Mouse (Mus musculus) cerebellum, postnatal 4 days (tissue): ENCODE results near the gene Fam83g.

Source experiments
- DNase-seq, 2 experiments: peaks; one replicate each; pipeline ENCODE4 v3.0.0; 2022; ENCODE audit warnings: low spot score in 2 of 2, mixed read lengths in 1 of 2

Gene Fam83g

GRCm38 (mm10) chr11:61652216-61652615 lies 31.7 kb upstream of the Fam83g start:
- no peak for DNase-seq

GRCm38 (mm10) chr11:61652686-61653447 lies 31.0 kb upstream of the Fam83g start, which contains the start of gene Grap:
TSS of gene Grap (plus strand) at chr11:61653265.
- DNase-seq = no peak

DNA sequence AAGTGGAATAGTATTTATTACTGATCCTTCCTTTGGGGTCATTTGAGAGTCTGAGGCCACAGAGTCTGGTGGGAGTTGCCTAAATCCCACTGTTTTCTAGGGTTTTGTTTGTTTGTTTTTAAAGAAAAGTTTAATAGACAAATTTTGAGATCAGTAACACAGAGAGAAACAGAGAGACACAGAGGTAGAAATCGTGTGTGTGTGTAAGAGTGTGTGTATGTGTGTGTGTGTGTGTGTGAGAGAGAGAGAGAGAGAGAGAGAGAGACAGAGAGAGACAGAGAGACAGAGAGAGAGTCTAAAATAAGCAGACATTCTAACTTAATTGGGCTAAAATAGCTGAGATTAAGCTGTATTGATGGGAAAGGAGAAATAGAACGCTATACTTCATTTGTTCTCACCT lies 30.3 kb upstream of the Fam83g start:
- DNase-seq = no peak

DNA sequence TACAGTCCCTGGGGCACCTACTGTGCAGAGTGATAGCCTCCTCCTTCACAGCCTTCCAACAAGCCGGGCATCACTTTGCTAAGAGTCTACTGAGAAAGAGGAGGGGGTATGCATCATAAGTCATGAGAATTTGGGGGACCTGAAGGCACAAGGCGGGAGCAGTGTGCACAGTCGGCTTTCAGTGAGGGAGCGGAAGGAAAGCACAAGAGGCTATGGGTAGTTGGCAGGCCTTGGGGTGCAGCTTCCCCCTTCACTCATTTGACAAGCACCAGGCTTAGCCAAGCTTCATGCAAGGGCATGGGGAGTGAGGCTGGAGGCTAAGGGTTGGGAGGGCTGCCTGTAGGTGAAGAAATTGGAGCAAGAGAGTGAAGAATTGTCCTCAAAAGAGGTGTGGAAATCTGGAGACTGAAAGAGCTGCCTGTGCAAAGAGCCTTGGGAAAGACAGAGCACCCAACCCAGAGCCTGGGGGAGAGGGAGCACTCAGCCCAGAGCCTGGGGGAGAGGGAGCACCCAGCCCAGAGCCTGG lies 29.0 kb upstream of the Fam83g start:
- DNase-seq = no peak

GRCm38 (mm10) chr11:61655649-61656048 lies 28.2 kb upstream of the Fam83g start:
- DNase-seq = no peak

DNA sequence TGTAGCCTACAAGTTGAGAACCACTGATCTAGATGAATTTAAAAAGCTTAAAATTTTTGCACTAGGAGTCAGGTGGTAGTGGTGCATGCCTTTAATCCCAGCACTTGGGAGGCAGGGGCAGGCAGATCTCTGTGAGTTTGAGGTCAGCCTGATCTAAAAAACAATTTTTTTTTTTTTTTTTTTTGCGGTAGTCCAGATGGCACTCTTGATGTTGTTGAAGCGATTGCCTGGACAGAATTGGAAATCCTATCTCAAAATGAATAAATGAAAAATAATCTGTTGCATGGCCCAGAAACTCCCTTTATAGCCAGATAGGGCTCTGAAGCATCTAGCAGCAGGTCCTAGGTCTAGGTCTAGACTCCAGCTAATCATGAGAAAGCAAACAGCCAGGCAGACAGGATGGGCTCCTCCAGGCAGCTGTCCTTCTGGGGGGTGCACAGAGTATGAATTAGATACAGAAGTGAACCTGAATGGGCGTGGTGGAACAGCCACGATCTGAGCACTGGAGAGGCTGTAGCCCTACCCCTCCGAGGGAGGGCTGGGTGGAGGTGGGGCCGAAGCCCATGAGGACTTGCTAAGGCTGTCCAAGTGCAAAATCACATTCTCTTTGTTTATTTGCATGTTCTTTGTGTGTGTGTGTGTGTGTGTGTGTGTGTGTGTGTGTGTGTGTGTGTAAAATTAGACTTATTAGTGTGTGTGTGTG lies 27.6 kb upstream of the Fam83g start:
- no peak for DNase-seq

GRCm38 (mm10) chr11:61657432-61657831 lies 26.5 kb upstream of the Fam83g start:
- no peak for DNase-seq

GRCm38 (mm10) chr11:61658360-61658922 lies 25.4 kb upstream of the Fam83g start:
- DNase-seq = no peak

GRCm38 (mm10) chr11:61659011-61659858 lies 24.7 kb upstream of the Fam83g start:
- DNase-seq = no peak

DNA sequence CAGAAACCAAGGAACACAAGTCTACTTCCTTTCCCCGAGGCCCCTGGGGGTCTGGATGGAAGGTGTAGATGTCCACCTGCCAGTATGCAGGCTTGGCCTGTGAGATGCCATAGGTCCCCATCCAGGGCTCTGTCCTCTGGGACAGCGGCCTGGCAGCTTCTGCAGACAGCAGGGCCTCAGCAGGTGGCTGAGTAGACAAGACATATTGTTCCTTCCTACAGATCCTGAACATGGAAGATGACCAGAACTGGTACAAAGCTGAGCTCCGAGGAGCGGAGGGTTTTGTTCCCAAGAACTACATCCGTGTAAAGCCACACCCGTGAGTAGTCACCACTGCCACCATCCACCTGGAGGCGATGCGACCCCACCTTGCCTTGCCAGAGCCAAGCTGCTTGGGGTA lies 23.9 kb upstream of the Fam83g start:
- DNase-seq = no peak

GRCm38 (mm10) chr11:61660806-61661392 lies 23.0 kb upstream of the Fam83g start:
- no peak for DNase-seq

- DNase-seq = no peak
Observed at GRCm38 (mm10) chr11:61662189-61662588, 21.7 kb upstream of the Fam83g start.

DNA sequence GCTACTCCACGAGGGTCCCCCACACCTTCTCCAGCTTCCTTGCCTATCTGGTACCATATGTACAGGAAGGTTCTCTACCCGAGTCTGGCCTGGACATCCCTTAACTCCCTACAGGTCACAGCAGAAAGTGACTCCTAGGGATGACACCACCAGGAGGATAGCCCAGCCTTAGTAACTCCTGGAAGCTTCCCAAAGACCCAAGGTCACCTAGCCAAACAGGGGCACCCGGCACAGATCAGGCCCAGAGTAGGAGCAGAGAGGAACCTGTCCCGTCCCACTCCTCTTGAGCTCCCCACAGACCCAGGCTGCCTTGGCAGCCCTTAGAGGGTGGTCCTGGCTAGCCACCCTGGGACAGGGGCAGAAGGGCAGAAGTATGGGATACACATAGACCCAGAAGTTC lies 18.5 kb upstream of the Fam83g start:
- DNase-seq = no peak

DNA sequence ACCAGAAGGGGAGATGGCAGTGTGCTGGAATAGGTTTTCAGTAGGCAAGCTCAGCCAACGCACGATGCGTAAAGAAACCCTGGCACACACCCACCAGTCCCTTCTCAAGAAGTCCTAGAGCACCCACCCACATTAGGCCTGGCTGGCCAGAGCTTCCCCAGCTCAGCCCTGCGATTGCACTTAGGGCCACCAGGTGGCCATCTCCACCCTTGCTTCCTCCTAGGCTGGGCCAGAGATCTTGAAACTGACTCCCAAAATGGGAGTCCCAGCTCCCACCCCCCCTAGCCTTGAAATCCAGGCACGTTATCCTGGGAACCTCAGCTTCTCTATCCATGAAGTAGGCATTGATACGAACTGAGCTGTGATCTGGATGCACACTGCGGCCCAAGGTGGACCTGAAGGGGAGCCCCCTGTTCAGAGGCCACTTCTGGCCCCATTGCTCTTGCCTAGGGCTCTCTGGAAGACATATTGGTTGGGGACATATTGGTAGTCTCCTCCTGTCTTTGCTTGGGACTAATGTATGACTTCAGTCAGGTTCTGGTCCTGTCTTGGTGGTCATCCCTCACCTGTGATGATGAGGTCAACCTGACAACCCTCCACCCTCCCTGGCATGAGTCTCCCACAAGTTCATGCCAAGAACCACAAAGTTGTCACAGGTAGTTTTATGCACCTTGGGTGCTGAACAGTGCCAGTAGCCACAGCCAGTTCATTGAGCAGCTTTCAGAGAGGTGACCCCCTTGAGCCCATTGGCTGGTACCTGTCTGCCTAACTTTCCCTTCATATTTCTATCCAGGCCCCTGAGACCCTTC lies 17.7 kb upstream of the Fam83g start:
- DNase-seq = peak in 1 of 2 experiments; percentile 62

DNA sequence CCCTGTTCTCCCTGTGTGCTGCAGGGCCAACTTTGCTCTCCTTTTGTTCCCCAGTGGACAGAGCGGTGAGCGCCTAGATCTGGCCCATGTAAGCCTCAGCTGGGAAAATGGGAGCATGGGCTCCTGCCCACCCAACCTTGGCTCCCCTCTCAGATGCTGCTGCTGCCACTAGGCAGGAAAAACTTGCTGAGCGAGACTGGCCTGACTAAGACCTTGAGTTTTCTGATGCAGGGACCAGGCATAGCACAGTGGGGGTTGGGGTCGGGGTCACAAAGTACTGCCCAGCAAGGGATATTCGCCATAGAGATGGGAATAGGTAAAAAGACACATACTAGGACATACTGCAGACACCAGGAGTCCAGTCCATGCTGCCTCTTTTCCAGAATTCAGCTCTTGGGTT lies 16.6 kb upstream of the Fam83g start:
- no peak for DNase-seq

DNA sequence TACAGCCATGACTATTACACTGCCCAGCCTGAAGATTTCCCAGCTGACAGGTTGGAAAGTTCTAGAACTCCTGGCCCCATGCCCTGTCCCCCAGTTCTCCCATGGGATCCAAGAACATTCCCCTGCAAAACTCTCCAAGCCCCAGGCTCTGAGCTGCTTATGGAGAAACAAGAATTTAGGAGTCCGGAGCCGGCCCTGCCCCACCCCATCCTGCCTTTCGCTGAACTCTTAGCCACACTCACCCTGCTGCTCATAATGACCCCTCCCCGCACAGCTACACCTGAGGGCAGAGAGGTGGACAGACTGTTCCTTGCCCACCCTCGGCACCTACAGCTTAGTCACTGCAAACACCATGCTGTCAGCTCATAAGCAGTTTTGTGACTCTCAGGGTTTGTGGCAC lies 16.1 kb upstream of the Fam83g start:
- no peak for DNase-seq

- DNase-seq = no peak
Observed at GRCm38 (mm10) chr11:61669492-61670490, 14.1 kb upstream of the Fam83g start.

GRCm38 (mm10) chr11:61671781-61672383 lies 12.0 kb upstream of the Fam83g start:
- no peak for DNase-seq

GRCm38 (mm10) chr11:61673686-61674085 lies 10.2 kb upstream of the Fam83g start:
- DNase-seq = peak in 1 of 2 experiments; percentile 51
